ENCODE assay signal across 8 mouse cellular contexts in the genomic region with DNA sequence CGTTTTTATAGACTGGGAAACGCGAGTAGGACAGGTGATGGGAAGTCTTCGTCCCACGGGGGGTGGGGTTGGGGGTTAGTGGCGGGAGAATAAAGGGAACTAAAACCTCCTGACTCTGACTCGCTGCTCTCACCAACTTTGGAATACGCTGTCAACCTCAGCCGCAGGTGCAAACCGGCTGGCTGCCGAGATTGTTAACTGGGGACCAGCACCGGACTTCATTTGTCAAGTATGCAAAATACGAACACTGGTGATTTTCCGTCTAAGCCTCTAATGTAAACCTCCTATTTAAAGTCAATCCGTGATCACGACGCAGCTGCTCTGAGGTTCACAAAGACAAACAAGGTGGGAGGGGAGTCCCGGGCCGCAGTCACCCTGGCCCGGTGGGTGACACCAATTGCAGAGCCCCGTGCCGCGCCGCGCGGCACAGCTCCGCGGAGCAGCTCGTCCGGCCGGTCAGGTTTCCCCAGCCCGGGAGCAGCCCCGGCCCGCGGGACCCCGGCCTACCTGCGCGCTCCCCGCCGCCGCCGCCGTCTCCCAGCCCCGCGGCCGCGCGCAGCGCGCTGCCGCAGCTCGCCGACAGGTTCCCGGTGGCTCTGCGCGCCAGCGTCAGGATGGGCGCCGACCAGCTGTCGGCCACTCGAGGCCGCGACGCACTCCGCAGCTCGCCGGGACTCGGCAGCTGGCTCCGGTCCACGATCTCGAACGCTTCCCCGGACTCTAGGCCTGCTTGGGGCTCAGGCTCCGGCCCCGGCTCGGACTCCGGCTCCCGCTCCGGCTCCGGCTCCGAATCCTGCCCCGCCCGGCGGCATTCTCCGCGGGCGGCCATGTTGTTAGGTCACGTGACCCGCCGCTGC. TPM values are rescaled to one million over a fixed set of nuclear protein-coding genes. Genes with fewer than 3 reads are reported as not detected.
A peak's percentile ranks its signal among the peaks of the same experiment; 100 is the strongest.
DNase-seq lines count a peak whose midpoint lies in the region; ATAC-seq and TF ChIP-seq lines count a peak whose summit lies in the region.

A gene (minus strand): TSS at position 849 of the 857 bp plus-strand sequence.

- peak in 1 of 2 experiments; percentile 91; a peak in 3 of 4 replicates for TF ChIP-seq POLR2A in MEL (IDR thresholded peaks at IDR 0.05; ENCODE audit: control insufficient read depth in 1 of 2, insufficient read depth in 1 of 2, low read depth in 1 of 2, low read length in 2 of 2, poor library complexity in 1 of 2)
- peak; percentile 53; the same call in 1 of the 2 replicates for TF ChIP-seq POLR2A in cerebellum, adult 2 months (IDR thresholded peaks at IDR 0.05; ENCODE audit: borderline replicate concordance, insufficient read depth, low read length)

- H3K9me3 ChIP-seq in MEL (replicated peaks; ENCODE audit: insufficient read depth, low read length) = no peaks in the 10 kb centered on the region
- H3K9me3 ChIP-seq in lung, embryonic 14.5 days (ENCODE audit: low read depth, low read length) = no peaks in the 10 kb centered on the region

- H3K4me2 ChIP-seq in lung, embryonic 14.5 days = peak within 1 kb of the TSS; percentile 77

- H3K27me3 ChIP-seq in MEL (ENCODE audit: control insufficient read depth in 1 of 2, insufficient read depth in 2 of 2, low read length in 2 of 2) = no peaks in the 10 kb centered on the region
- H3K27me3 ChIP-seq in cerebellum, adult 2 months (ENCODE audit: control insufficient read depth, insufficient read depth, low read length) = no peaks in the 10 kb centered on the region
- H3K27me3 ChIP-seq in lung, embryonic 14.5 days (ENCODE audit: insufficient read depth, low read length) = no peaks in the 10 kb centered on the region

- H3K27ac ChIP-seq in MEL (ENCODE audit: control insufficient read depth, low read depth, low read length) = peak within 1 kb of the TSS; percentile 94
- peak within 1 kb of the TSS; percentile 98 for H3K27ac ChIP-seq in cerebellum, adult 2 months (ENCODE audit: insufficient read depth, low read length)
- H3K27ac ChIP-seq in layer of hippocampus, adult 2 months = peak within 1 kb of the TSS; percentile 100
- H3K27ac ChIP-seq in lung, embryonic 14.5 days (ENCODE audit: low read depth) = peak within 1 kb of the TSS; percentile 94

- ATAC-seq in lung, embryonic 14.5 days (ENCODE audit: insufficient read depth) = peak; percentile 82
- ATAC-seq in neutrophil, adult 5-6 weeks (ENCODE audit: extremely low read depth, insufficient number of reproducible peaks, low FRiP score, poor library complexity, severe bottlenecking) = peak; percentile 58

- peak within 1 kb of the TSS; percentile 68 to 88 for H3K4me3 ChIP-seq in MEL (ENCODE audit: control insufficient read depth in 1 of 2, insufficient read depth in 1 of 2, low read depth in 2 of 2, low read length in 2 of 2)
- peak within 1 kb of the TSS; percentile 84 for H3K4me3 ChIP-seq in cerebellum, adult 2 months (replicated peaks; ENCODE audit: insufficient read depth, low read depth, low read length)
- peak within 1 kb of the TSS; percentile 97 for H3K4me3 ChIP-seq in layer of hippocampus, adult 2 months
- peak within 1 kb of the TSS; percentile 83 for H3K4me3 ChIP-seq in lung, embryonic 14.5 days (ENCODE audit: low read depth, low read length)

- peaks cover 0 to 11% of the 10 kb centered on the region in 2 experiments; a peak in 2 of 4 replicates for H3K36me3 ChIP-seq in MEL (ENCODE audit: control insufficient read depth in 1 of 2, insufficient read depth in 2 of 2, low read length in 2 of 2)
- H3K36me3 ChIP-seq in lung, embryonic 14.5 days (ENCODE audit: insufficient read depth) = no peaks in the 10 kb centered on the region

- H3K79me2 ChIP-seq in MEL (ENCODE audit: control insufficient read depth, insufficient read depth, low read length, poor library complexity) = peaks cover 7% of the 10 kb centered on the region; the same call in 1 of the 2 replicates

- peaks cover 7 to 10% of the 10 kb centered on the region in 2 experiments for H3K4me1 ChIP-seq in MEL (ENCODE audit: control insufficient read depth in 1 of 2, insufficient read depth in 2 of 2, low read length in 2 of 2)
- H3K4me1 ChIP-seq in cerebellum, adult 2 months (ENCODE audit: control insufficient read depth, insufficient read depth, low read length) = peaks cover 5% of the 10 kb centered on the region; the same call in 1 of the 2 replicates
- H3K4me1 ChIP-seq in lung, embryonic 14.5 days (ENCODE audit: insufficient read depth) = peaks cover 5% of the 10 kb centered on the region; the same call in 1 of the 2 replicates

- WGBS in cerebellum, adult 2 months = under 1% methylated on average over 84 of the region's 90 CpGs
- under 1% methylated on average over 90 of the region's 90 CpGs for WGBS in lung, embryonic 14.5 days

- peak in 1 of 2 experiments; percentile 39; a peak in 1 of 4 replicates for TF ChIP-seq EP300 in MEL (IDR thresholded peaks at IDR 0.05; ENCODE audit: low read depth in 1 of 2, low read length in 2 of 2)

- no peak for TF ChIP-seq RAD21 in MEL (IDR thresholded peaks at IDR 0.05; ENCODE audit: low read depth, low read length)

- peak within 1 kb of the TSS; percentile 94 for H3K9ac ChIP-seq in MEL (ENCODE audit: control insufficient read depth, low read depth, low read length, poor library complexity, severe bottlenecking)
- peak within 1 kb of the TSS; percentile 90 for H3K9ac ChIP-seq in lung, embryonic 14.5 days

- TF ChIP-seq CTCF in MEL (IDR thresholded peaks at IDR 0.05 in 2 of 3, conservative IDR thresholded peaks at IDR 0.05 in 1 of 3; ENCODE audit: control insufficient read depth in 1 of 3, insufficient read depth in 1 of 3, low read depth in 2 of 3, low read length in 3 of 3, poor library complexity in 1 of 3, severe bottlenecking in 1 of 3) = no peak
- no peak for TF ChIP-seq CTCF in cerebellum, adult 2 months (IDR thresholded peaks at IDR 0.05; ENCODE audit: borderline replicate concordance, insufficient read depth, low read depth, low read length)
- peak; percentile 33; the same call in 1 of the 2 replicates for TF ChIP-seq CTCF in layer of hippocampus, adult 2 months (conservative IDR thresholded peaks at IDR 0.05)
- no peak for TF ChIP-seq CTCF in lung, embryonic 14.5 days (IDR thresholded peaks at IDR 0.05; ENCODE audit: low read depth)

- DNase-seq in MEL (ENCODE audit: low read depth, low spot score) = peak; percentile 90
- peak; percentile 86 to 93 for DNase-seq in cerebellum, adult 2 months
- peak; percentile 72 for DNase-seq in forelimb bud, embryonic 11.5 days (ENCODE audit: low read depth, low spot score)
- DNase-seq in heart, postnatal 4 days = peak; percentile 88
- peak; percentile 66 to 73 for DNase-seq in layer of hippocampus, adult 2 months (ENCODE audit: low spot score in 2 of 2)
- peak; percentile 92 for DNase-seq in lung, embryonic 14.5 days
- DNase-seq in testis, postnatal 14 days (ENCODE audit: low spot score) = peak; percentile 89

TF ChIP-seq in MEL, 35 proteins besides CTCF, POLR2A, EP300 and RAD21 (continues in another document):
- TF ChIP-seq ETS1 (IDR thresholded peaks at IDR 0.05; ENCODE audit: low read depth, low read length) (peak; percentile 17), TCF12 (IDR thresholded peaks at IDR 0.05; ENCODE audit: low read depth, low read length) (peak; percentile 63; the same call in 1 of the 2 replicates), SIN3A (IDR thresholded peaks at IDR 0.05; ENCODE audit: low read length) (peak; percentile 36; the same call in 1 of the 2 replicates), RCOR1 (IDR thresholded peaks at IDR 0.05; ENCODE audit: low read depth, low read length) (peak; percentile 72), MAX (IDR thresholded peaks at IDR 0.05; ENCODE audit: low read length) (peak; percentile 91), E2F4 (IDR thresholded peaks at IDR 0.05; ENCODE audit: borderline replicate concordance, low read depth, low read length) (0 out of 2 replicates have a peak, but pooled peaks have one; percentile 71), USF1 (IDR thresholded peaks at IDR 0.05; ENCODE audit: low read depth, low read length) (peak; percentile 98), JUND (IDR thresholded peaks at IDR 0.05; ENCODE audit: low read depth, low read length) (no peak), HCFC1 (IDR thresholded peaks at IDR 0.05; ENCODE audit: low read depth, low read length) (peak; percentile 72; the same call in 1 of the 2 replicates), MYB (IDR thresholded peaks at IDR 0.05; ENCODE audit: low read depth, low read length) (no peak), ZC3H11A (IDR thresholded peaks at IDR 0.05; ENCODE audit: low read depth, low read length) (no peak), UBTF (IDR thresholded peaks at IDR 0.05; ENCODE audit: borderline replicate concordance, insufficient read depth, low read depth, low read length) (0 out of 2 replicates have a peak, but pooled peaks have one; percentile 28), MEF2A (IDR thresholded peaks at IDR 0.05; ENCODE audit: extremely low read depth, insufficient replicate concordance, low read depth, low read length, poor library complexity, severe bottlenecking) (no peak), SMC3 (IDR thresholded peaks at IDR 0.05; ENCODE audit: low read depth, low read length) (no peak), TAL1 (IDR thresholded peaks at IDR 0.05; ENCODE audit: low read length) (no peak; the same call in 1 of the 2 replicates), MYC (IDR thresholded peaks at IDR 0.05; ENCODE audit: low read depth, low read length) (0 out of 2 replicates have a peak, but pooled peaks have one; percentile 13), POLR2AphosphoS5 (IDR thresholded peaks at IDR 0.05; ENCODE audit: borderline replicate concordance, low read depth, low read length) (no peak), USF2 (IDR thresholded peaks at IDR 0.05; ENCODE audit: borderline replicate concordance in 1 of 2, insufficient read depth in 1 of 2, low read depth in 1 of 2, low read length in 2 of 2) (peak; percentile 70 to 91; a peak in 3 of 4 replicates), TBP (IDR thresholded peaks at IDR 0.05; ENCODE audit: low read depth, low read length) (peak; percentile 41; the same call in 1 of the 2 replicates), ZKSCAN1 (IDR thresholded peaks at IDR 0.05; ENCODE audit: low read depth, low read length) (no peak), POLR2AphosphoS2 (IDR thresholded peaks at IDR 0.05; ENCODE audit: low read length) (no peak), ELF1 (IDR thresholded peaks at IDR 0.05; ENCODE audit: low read depth, low read length) (no peak), NELFE (IDR thresholded peaks at IDR 0.05; ENCODE audit: low read depth, low read length) (peak; percentile 62)

RNA-seq across cellular contexts. Expression of the gene that starts here (rescaled TPM):
- total RNA-seq in MEL (2012; rRNA removed) = 13.8 and 18.4 TPM in 2 replicates
- 10 to 100 TPM in 1 of 2 experiments, not detected in 1; 17.8 TPM for polyA plus RNA-seq in MEL (2012; ENCODE audit: insufficient read depth in 1 of 2, insufficient read length in 2 of 2, low read depth in 1 of 2, low replicate concordance in 2 of 2, missing spikeins in 1 of 2)
- polyA plus RNA-seq in cerebellum, adult 2 months (2012; rRNA removed) = 35.6 and 38.3 TPM in 2 replicates
- 10 to 100 TPM; 27.1 to 27.9 TPM for total RNA-seq in heart, postnatal 4 days (2021)
- total RNA-seq in layer of hippocampus, adult 2 months (2021) = 10 to 100 TPM; 29.2 to 29.6 TPM
- polyA plus RNA-seq in lung, embryonic 14.5 days (2014; fragmentation: Nextera tagmentation; extraction: Ambion mirVana) = 24.4 and 25.9 TPM in 2 replicates
- 52.4 and 52.7 TPM in 2 replicates for total RNA-seq in neutrophil, adult 5-6 weeks (2017)

Comparison
In these comparisons a context has a peak if more than half of its experiments do, and no peak if none do; other contexts are left out.
1. Peak in every context shown above with its lines: DNase-seq, ATAC-seq, H3K4me3 ChIP-seq and H3K27ac ChIP-seq.